Mouse (Mus musculus): ENCODE measurements around the gene Pla2g4f. TPM values are rescaled to one million over a fixed set of nuclear protein-coding genes. Genes with fewer than 3 reads are reported as not detected.

Pla2g4f gene
- polyA plus RNA-seq, 1 experiment from 2014 or later, result not detected

- Histone ChIP-seq H3K27me3 (ENCODE audit: control insufficient read depth, insufficient read depth, low read length) (no peaks in the 10 kb centered on the region), H3K4me1 (ENCODE audit: control insufficient read depth, insufficient read depth, low read length) (no peaks in the 10 kb centered on the region), H3K36me3 (ENCODE audit: control insufficient read depth, insufficient read depth, low read length) (no peaks in the 10 kb centered on the region), H3K9me3 (ENCODE audit: control insufficient read depth, low read length) (no peaks in the 10 kb centered on the region), H3K9ac (ENCODE audit: low read length) (no peak overlapping the region), H3K4me3 (ENCODE audit: low read depth, low read length) (no peak overlapping the region), H3K4me2 (ENCODE audit: low read depth, severe bottlenecking) (no peak overlapping the region), H3K27ac (replicated peaks; ENCODE audit: low read depth, low read length) (no peak overlapping the region)
- WGBS, result 72% methylated on average over 4 of the region's 4 CpGs
- DNase-seq (ENCODE audit: low spot score) (no peak), ATAC-seq (ENCODE audit: insufficient number of reproducible peaks, low FRiP score, low TSS enrichment, low read depth) (no peak)
These were observed 1.1 kb upstream of the Pla2g4f start for GRCm38 (mm10) chr2:120315077-120315476.

DNA sequence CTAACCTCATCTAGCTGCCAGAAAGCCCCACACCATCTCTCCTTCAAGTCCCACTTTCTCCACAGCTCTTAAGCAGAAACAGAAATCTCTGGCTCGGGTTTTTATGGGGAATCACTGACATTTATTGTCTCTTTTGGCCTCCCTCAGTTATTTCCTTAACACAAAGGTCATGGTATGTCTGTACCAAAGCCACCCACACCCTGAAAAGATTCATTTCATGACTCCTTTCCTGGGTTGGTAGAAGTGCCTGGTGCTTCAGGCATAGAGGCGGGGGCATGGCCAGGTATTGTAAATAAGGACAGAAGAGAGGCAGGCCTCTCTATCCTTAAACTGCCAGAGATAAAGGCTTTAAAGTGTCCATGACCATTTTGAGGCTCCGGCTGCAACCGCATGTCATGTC lies 522 bp upstream of the Pla2g4f start:
- Histone ChIP-seq H3K9me3 (ENCODE audit: control insufficient read depth, low read length) (no peaks in the 10 kb centered on the region), H3K4me2 (ENCODE audit: low read depth, severe bottlenecking) (no peak overlapping the region), H3K36me3 (ENCODE audit: control insufficient read depth, insufficient read depth, low read length) (no peaks in the 10 kb centered on the region), H3K9ac (ENCODE audit: low read length) (no peak overlapping the region), H3K27ac (replicated peaks; ENCODE audit: low read depth, low read length) (no peak overlapping the region), H3K4me3 (ENCODE audit: low read depth, low read length) (no peak overlapping the region), H3K4me1 (ENCODE audit: control insufficient read depth, insufficient read depth, low read length) (no peaks in the 10 kb centered on the region), H3K27me3 (ENCODE audit: control insufficient read depth, insufficient read depth, low read length) (no peaks in the 10 kb centered on the region)
- WGBS, result 79% methylated on average over 4 of the region's 4 CpGs
- ATAC-seq (ENCODE audit: insufficient number of reproducible peaks, low FRiP score, low TSS enrichment, low read depth), result no peak
- DNase-seq (ENCODE audit: low spot score), result no peak

DNA sequence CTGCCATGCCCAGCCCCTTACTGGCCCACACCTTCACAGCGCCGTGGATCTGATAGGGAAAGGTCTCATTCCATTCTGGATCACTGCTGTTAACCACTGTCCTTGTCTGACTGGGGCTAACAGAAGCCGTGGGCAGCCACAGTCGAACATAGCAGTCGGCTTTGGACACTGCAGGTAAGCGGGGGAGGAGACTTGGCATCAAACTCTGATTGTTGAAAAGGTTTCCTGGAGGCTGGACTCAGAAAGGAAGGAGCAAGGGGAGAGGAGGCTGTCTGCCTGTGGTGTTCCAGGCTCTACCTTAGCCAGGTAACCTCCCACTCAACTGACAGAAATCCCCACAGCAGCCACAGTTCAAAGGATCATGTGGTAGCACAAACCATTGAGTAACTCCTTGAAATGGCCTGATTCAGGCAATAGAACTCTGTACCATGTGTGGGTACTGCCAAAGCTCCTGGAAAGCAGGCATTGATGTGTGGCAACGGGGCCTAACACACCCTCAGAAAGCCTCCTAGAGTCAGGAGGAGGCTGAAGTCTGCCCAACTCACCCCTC lies 1.6 kb downstream of the Pla2g4f start:
- no peak overlapping the region for H3K4me2 ChIP-seq (ENCODE audit: low read depth, severe bottlenecking)
- 85% methylated on average over 7 of the region's 7 CpGs for WGBS
- H3K4me1 ChIP-seq (ENCODE audit: control insufficient read depth, insufficient read depth, low read length), result no peaks in the 10 kb centered on the region
- H3K9ac ChIP-seq (ENCODE audit: low read length), result no peak overlapping the region
- H3K27me3 ChIP-seq (ENCODE audit: control insufficient read depth, insufficient read depth, low read length), result no peaks in the 10 kb centered on the region
- no peak for DNase-seq (ENCODE audit: low spot score)
- H3K27ac ChIP-seq (replicated peaks; ENCODE audit: low read depth, low read length), result no peak overlapping the region
- H3K9me3 ChIP-seq (ENCODE audit: control insufficient read depth, low read length), result no peaks in the 10 kb centered on the region
- no peak overlapping the region for H3K4me3 ChIP-seq (ENCODE audit: low read depth, low read length)
- no peaks in the 10 kb centered on the region for H3K36me3 ChIP-seq (ENCODE audit: control insufficient read depth, insufficient read depth, low read length)
- no peak for ATAC-seq (ENCODE audit: insufficient number of reproducible peaks, low FRiP score, low TSS enrichment, low read depth)

- Histone ChIP-seq H3K27ac (replicated peaks; ENCODE audit: low read depth, low read length) (no peak overlapping the region), H3K4me1 (ENCODE audit: control insufficient read depth, insufficient read depth, low read length) (no peaks in the 10 kb centered on the region), H3K36me3 (ENCODE audit: control insufficient read depth, insufficient read depth, low read length) (no peaks in the 10 kb centered on the region), H3K9me3 (ENCODE audit: control insufficient read depth, low read length) (no peaks in the 10 kb centered on the region), H3K4me3 (ENCODE audit: low read depth, low read length) (no peak overlapping the region), H3K27me3 (ENCODE audit: control insufficient read depth, insufficient read depth, low read length) (no peaks in the 10 kb centered on the region), H3K4me2 (ENCODE audit: low read depth, severe bottlenecking) (no peak overlapping the region), H3K9ac (ENCODE audit: low read length) (no peak overlapping the region)
- DNase-seq (ENCODE audit: low spot score) (no peak), ATAC-seq (ENCODE audit: insufficient number of reproducible peaks, low FRiP score, low TSS enrichment, low read depth) (no peak)
- WGBS, result 26% methylated on average over 3 of the region's 3 CpGs
These were observed 9.9 kb downstream of the Pla2g4f start for GRCm38 (mm10) chr2:120304113-120304512.

GRCm38 (mm10) chr2:120301076-120301475 lies 12.9 kb downstream of the Pla2g4f start:
- no peaks in the 10 kb centered on the region for H3K4me1 ChIP-seq (ENCODE audit: control insufficient read depth, insufficient read depth, low read length)
- H3K9me3 ChIP-seq (ENCODE audit: control insufficient read depth, low read length), result no peaks in the 10 kb centered on the region
- no peak overlapping the region for H3K4me2 ChIP-seq (ENCODE audit: low read depth, severe bottlenecking)
- no peaks in the 10 kb centered on the region for H3K27me3 ChIP-seq (ENCODE audit: control insufficient read depth, insufficient read depth, low read length)
- ATAC-seq (ENCODE audit: insufficient number of reproducible peaks, low FRiP score, low TSS enrichment, low read depth) (no peak), DNase-seq (ENCODE audit: low spot score) (no peak)
- no peak overlapping the region for H3K9ac ChIP-seq (ENCODE audit: low read length)
- no peak overlapping the region for H3K4me3 ChIP-seq (ENCODE audit: low read depth, low read length)
- no peak overlapping the region for H3K27ac ChIP-seq (replicated peaks; ENCODE audit: low read depth, low read length)
- H3K36me3 ChIP-seq (ENCODE audit: control insufficient read depth, insufficient read depth, low read length), result no peaks in the 10 kb centered on the region
- WGBS, result 93% methylated on average over 6 of the region's 6 CpGs

DNA sequence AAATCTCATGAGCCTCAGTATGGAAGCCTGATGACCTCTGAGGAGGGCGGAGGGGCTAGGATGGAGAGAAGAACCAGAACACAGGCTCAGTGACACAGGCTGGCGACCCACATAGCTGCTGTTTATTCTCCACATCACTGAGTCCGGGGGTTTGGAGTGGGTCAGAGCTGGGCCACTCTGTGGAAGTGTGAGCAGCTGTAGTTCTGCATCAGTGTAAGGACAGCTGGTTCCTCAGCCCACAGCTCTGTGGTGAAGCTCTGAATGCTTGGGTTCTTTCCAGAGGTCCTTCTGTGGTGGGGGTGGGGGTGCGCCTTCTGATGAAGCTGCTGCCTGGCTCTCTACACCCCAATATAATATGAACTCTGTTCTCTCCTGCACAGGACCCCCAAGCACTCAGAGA lies 14.1 kb downstream of the Pla2g4f start:
- H3K4me2 ChIP-seq (ENCODE audit: low read depth, severe bottlenecking), result no peak overlapping the region
- H3K36me3 ChIP-seq (ENCODE audit: control insufficient read depth, insufficient read depth, low read length), result no peaks in the 10 kb centered on the region
- ATAC-seq (ENCODE audit: insufficient number of reproducible peaks, low FRiP score, low TSS enrichment, low read depth) (no peak), DNase-seq (ENCODE audit: low spot score) (no peak)
- H3K9ac ChIP-seq (ENCODE audit: low read length), result no peak overlapping the region
- H3K27ac ChIP-seq (replicated peaks; ENCODE audit: low read depth, low read length), result no peak overlapping the region
- H3K9me3 ChIP-seq (ENCODE audit: control insufficient read depth, low read length), result no peaks in the 10 kb centered on the region
- no peaks in the 10 kb centered on the region for H3K4me1 ChIP-seq (ENCODE audit: control insufficient read depth, insufficient read depth, low read length)
- H3K4me3 ChIP-seq (ENCODE audit: low read depth, low read length), result no peak overlapping the region
- H3K27me3 ChIP-seq (ENCODE audit: control insufficient read depth, insufficient read depth, low read length), result no peaks in the 10 kb centered on the region
- 80% methylated on average over 4 of the region's 4 CpGs for WGBS

DNA sequence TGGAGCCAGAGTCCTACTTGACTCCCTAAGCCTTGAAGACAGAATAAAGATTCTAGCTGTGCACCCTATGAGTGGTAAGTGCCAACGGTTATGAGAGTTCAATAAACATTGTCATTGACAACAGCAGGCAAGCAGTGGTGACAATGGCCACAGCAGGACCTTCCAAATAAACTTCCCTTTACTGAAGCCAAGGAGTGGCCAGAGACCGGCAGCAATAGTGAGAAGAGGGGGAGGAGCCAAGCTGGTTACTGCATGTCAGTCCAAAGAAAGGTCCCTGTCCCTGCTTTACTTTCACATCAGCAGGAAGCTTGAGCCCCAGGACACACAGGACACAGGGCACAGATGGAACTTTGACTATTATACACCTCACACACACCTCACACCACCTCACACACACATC lies 17.8 kb downstream of the Pla2g4f start:
- Histone ChIP-seq H3K36me3 (ENCODE audit: control insufficient read depth, insufficient read depth, low read length) (no peaks in the 10 kb centered on the region), H3K9me3 (ENCODE audit: control insufficient read depth, low read length) (no peaks in the 10 kb centered on the region), H3K27ac (replicated peaks; ENCODE audit: low read depth, low read length) (no peak overlapping the region), H3K27me3 (ENCODE audit: control insufficient read depth, insufficient read depth, low read length) (no peaks in the 10 kb centered on the region), H3K4me3 (ENCODE audit: low read depth, low read length) (no peak overlapping the region), H3K4me1 (ENCODE audit: control insufficient read depth, insufficient read depth, low read length) (no peaks in the 10 kb centered on the region), H3K9ac (ENCODE audit: low read length) (no peak overlapping the region), H3K4me2 (ENCODE audit: low read depth, severe bottlenecking) (no peak overlapping the region)
- no peak for ATAC-seq (ENCODE audit: insufficient number of reproducible peaks, low FRiP score, low TSS enrichment, low read depth)
- no peak for DNase-seq (ENCODE audit: low spot score)
- 20% methylated on average over 2 of the region's 2 CpGs for WGBS

- Histone ChIP-seq H3K9ac (ENCODE audit: low read length) (no peak overlapping the region), H3K27ac (replicated peaks; ENCODE audit: low read depth, low read length) (no peak overlapping the region), H3K9me3 (ENCODE audit: control insufficient read depth, low read length) (no peaks in the 10 kb centered on the region), H3K36me3 (ENCODE audit: control insufficient read depth, insufficient read depth, low read length) (no peaks in the 10 kb centered on the region), H3K27me3 (ENCODE audit: control insufficient read depth, insufficient read depth, low read length) (no peaks in the 10 kb centered on the region), H3K4me2 (ENCODE audit: low read depth, severe bottlenecking) (no peak overlapping the region), H3K4me1 (ENCODE audit: control insufficient read depth, insufficient read depth, low read length) (no peaks in the 10 kb centered on the region), H3K4me3 (ENCODE audit: low read depth, low read length) (no peak overlapping the region)
- ATAC-seq (ENCODE audit: insufficient number of reproducible peaks, low FRiP score, low TSS enrichment, low read depth) (no peak), DNase-seq (ENCODE audit: low spot score) (no peak)
- 92% methylated on average over 8 of the region's 9 CpGs for WGBS
These were observed 22.4 kb downstream of the Pla2g4f start for GRCm38 (mm10) chr2:120291471-120292078.

- Histone ChIP-seq H3K9me3 (ENCODE audit: control insufficient read depth, low read length) (no peaks in the 10 kb centered on the region), H3K36me3 (ENCODE audit: control insufficient read depth, insufficient read depth, low read length) (no peaks in the 10 kb centered on the region), H3K4me3 (ENCODE audit: low read depth, low read length) (no peak within 1 kb of the TSS), H3K27ac (replicated peaks; ENCODE audit: low read depth, low read length) (no peak within 1 kb of the TSS), H3K27me3 (ENCODE audit: control insufficient read depth, insufficient read depth, low read length) (no peaks in the 10 kb centered on the region), H3K9ac (ENCODE audit: low read length) (no peak within 1 kb of the TSS), H3K4me2 (ENCODE audit: low read depth, severe bottlenecking) (no peak within 1 kb of the TSS), H3K4me1 (ENCODE audit: control insufficient read depth, insufficient read depth, low read length) (no peaks in the 10 kb centered on the region)
- ATAC-seq (ENCODE audit: insufficient number of reproducible peaks, low FRiP score, low TSS enrichment, low read depth) (no peak), DNase-seq (ENCODE audit: low spot score) (no peak)
- WGBS, result 81% methylated on average over 5 of the region's 5 CpGs
These were observed 25.0 kb downstream of the Pla2g4f start, which contains the start of gene Pla2g4d for GRCm38 (mm10) chr2:120288995-120289394. TSS of gene Pla2g4d (minus strand) at chr2:120289197.
